Mouse (Mus musculus) lung, adult 2 months (tissue): ENCODE data around the gene Adh1. TPM values are rescaled to one million over a fixed set of nuclear protein-coding genes. Genes with fewer than 3 reads are reported as not detected.
A peak's percentile ranks its signal among the peaks of the same experiment; 100 is the strongest.

Source experiments
- DNase-seq: peaks from one replicate; pipeline ENCODE4 v3.0.0; 2022
- H3K4me1 ChIP-seq: fragments of 200-500 bp; 2 replicates; pipeline ENCODE4 v1.6.1; 2011; ENCODE audit warnings: low read length; ENCODE audit not compliant: control insufficient read depth, insufficient read depth
- H3K4me3 ChIP-seq: fragments of 200-500 bp; replicated peaks from 2 replicates; pipeline ENCODE3; 2011; ENCODE audit warnings: low read depth, mild to moderate bottlenecking, control low read depth, low read length; ENCODE audit errors: extremely low read depth
- CTCF ChIP-seq: fragments of 200-500 bp; IDR thresholded peaks from 2 replicates; pipeline ENCODE4 v1.5.1; 2011; ENCODE audit warnings: mild to moderate bottlenecking, low read length, control low read depth; ENCODE audit not compliant: insufficient read depth
- POLR2A ChIP-seq: fragments of 200-500 bp; IDR thresholded peaks from 2 replicates; pipeline ENCODE4 v1.6.1; 2011; ENCODE audit warnings: low read depth, mild to moderate bottlenecking, control low read depth, low read length, borderline replicate concordance; ENCODE audit errors: extremely low read depth
- WGBS: fragments of 180-500 bp; shearing (Covaris S2); methylation state at CpG from one replicate; pipeline ENCODE4 v1.1.7; 2018; 5-methylcytosine and 5-hydroxymethylcytosine counted together
- polyA plus RNA-seq: library from polyadenylated mRNA; depleted of rRNA; stranded (reverse); fragments of >200 nt; gene quantifications from 2 replicates; pipeline ENCODE4 v1.2.3, GENCODE M21; 2012

The Adh1 gene
- polyA plus RNA-seq, 1 experiment, result 114 TPM

DNA sequence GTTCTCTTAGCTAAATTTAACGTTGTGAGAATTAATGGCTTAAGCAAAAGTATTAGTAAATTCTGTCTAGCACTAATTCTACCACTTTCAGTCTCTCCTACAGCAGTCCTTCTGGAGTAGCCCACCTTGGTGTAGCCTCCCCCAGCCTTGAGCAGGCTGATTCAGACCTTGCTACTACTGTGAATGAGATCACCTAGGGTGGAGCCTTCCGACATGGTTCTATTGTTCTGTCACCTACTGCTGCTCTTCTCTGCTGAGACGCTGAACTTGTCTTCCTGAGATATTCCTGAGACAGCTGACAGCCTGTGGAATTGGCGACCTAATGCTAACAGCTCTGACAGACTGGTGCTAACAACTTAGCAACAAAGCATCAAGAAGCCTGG lies 43.7 kb downstream of the Adh1 start:
- DNase-seq, result no peak
- WGBS, result 27% methylated on average over 4 of the region's 4 CpGs
- peaks cover 5% of the 10 kb centered on the region for H3K4me1 ChIP-seq
- no peak overlapping the region for H3K4me3 ChIP-seq
- TF ChIP-seq POLR2A (no peak), CTCF (no peak)

GRCm38 (mm10) chr3:138305486-138306289 lies 44.9 kb downstream of the Adh1 start:
- WGBS, result 50% methylated on average over 10 of the region's 10 CpGs
- peaks cover 5% of the 10 kb centered on the region for H3K4me1 ChIP-seq

GRCm38 (mm10) chr3:138306290-138306683 lies 45.5 kb downstream of the Adh1 start:
- TF ChIP-seq POLR2A (no peak), CTCF (no peak)
- H3K4me1 ChIP-seq, result peaks cover 5% of the 10 kb centered on the region
- no peak overlapping the region for H3K4me3 ChIP-seq
- DNase-seq, result no peak
- 26% methylated on average over 8 of the region's 8 CpGs for WGBS

More at GRCm38 (mm10) chr3:138305486-138306289, 44.9 kb downstream of the Adh1 start:
- TF ChIP-seq CTCF, result no peak
- TF ChIP-seq POLR2A, result no peak
- no peak overlapping the region for H3K4me3 ChIP-seq
- no peak for DNase-seq

GRCm38 (mm10) chr3:138309910-138310309 lies 49.1 kb downstream of the Adh1 start:
- WGBS, result 75% methylated on average over 8 of the region's 8 CpGs
- DNase-seq, result no peak

DNA sequence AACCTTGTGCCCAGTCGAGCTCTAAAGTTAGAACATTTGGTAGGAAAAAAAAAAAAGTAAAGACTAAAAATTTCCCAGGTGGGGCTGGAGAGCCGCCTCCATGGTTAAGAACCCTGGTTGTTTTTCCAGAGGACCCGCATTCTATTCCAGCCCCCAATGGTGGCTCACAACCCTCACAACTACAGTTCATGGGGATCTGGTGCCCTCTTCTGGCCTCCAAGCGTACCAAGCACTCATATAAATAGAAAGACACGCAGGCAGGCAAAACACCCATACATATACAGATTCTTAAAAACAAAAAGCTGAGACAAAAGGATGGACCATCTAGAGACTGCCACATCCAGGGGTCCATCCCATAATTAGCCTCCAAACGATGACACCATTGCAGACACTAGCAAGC lies 50.2 kb downstream of the Adh1 start:
- no peak for DNase-seq
- H3K4me3 ChIP-seq, result no peak overlapping the region
- WGBS, result 84% methylated on average over 6 of the region's 6 CpGs

More at GRCm38 (mm10) chr3:138309910-138310309, 49.1 kb downstream of the Adh1 start:
- no peak overlapping the region for H3K4me3 ChIP-seq
- TF ChIP-seq CTCF, result no peak
- TF ChIP-seq POLR2A, result no peak
- peaks cover 2% of the 10 kb centered on the region for H3K4me1 ChIP-seq

DNA sequence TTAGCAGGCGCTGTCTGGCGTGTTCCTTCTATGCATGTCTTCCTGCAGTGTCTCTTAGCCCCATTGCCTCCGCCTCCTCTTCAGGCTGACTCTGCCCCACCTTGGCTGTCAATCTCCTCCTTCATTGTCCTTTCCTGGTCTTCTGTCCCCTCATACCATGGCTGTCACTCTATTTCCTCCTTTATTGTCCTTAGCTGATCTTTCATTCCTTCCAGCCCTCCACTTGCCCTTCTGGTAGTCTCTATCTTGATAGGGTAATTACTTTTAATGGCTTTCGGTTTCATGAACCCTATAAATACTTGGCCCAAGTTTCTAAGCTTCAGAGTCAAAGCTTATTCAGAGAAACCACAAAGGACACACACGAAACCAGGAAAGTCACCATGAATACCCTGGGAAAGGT lies 52.2 kb downstream of the Adh1 start, which contains the start of gene Adh6a:
Adh6a (plus strand) TSS at position 322 of the 400 bp plus-strand sequence.
- DNase-seq, result no peak
- TF ChIP-seq POLR2A, result no peak
- TF ChIP-seq CTCF, result no peak
- H3K4me3 ChIP-seq, result no peak within 1 kb of the TSS
- WGBS, result 88% methylated on average over 5 of the region's 5 CpGs
- no peaks in the 10 kb centered on the region for H3K4me1 ChIP-seq

More for the DNA sequence above, 50.2 kb downstream of the Adh1 start:
- peaks cover 2% of the 10 kb centered on the region; the same call in 1 of the 2 replicates for H3K4me1 ChIP-seq
- TF ChIP-seq POLR2A, result no peak
- peak; percentile 31; the same call in 1 of the 2 replicates for TF ChIP-seq CTCF

- H3K4me3 ChIP-seq, result no peak overlapping the region
- DNase-seq, result no peak
- no peaks in the 10 kb centered on the region for H3K4me1 ChIP-seq
- 64% methylated on average over 2 of the region's 2 CpGs for WGBS
- TF ChIP-seq POLR2A (no peak), CTCF (no peak)
These were observed 56.2 kb downstream of the Adh1 start for GRCm38 (mm10) chr3:138316908-138317472.

DNA sequence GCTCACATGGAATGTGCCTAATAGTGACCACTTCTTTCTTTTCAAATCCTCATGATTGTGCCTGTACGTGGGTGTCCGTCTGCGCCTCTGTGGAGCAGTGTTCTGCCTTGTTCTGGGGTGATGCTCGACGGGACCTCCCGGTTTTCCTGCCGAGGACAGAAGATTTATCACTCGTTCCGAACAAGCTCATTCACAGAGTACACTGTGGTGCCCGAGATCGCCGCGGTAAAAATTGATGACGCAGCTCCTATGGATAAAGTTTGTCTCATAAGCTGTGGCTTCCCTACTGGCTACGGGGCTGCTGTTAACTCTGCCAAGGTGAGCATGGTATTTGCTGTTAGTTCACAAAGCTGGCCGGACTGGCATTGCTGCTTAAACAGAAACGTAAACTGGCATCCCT lies 64.2 kb downstream of the Adh1 start:
- 91% methylated on average over 17 of the region's 17 CpGs for WGBS
- TF ChIP-seq POLR2A, result no peak
- no peak for TF ChIP-seq CTCF
- no peak overlapping the region for H3K4me3 ChIP-seq
- no peak for DNase-seq
- no peaks in the 10 kb centered on the region for H3K4me1 ChIP-seq

DNA sequence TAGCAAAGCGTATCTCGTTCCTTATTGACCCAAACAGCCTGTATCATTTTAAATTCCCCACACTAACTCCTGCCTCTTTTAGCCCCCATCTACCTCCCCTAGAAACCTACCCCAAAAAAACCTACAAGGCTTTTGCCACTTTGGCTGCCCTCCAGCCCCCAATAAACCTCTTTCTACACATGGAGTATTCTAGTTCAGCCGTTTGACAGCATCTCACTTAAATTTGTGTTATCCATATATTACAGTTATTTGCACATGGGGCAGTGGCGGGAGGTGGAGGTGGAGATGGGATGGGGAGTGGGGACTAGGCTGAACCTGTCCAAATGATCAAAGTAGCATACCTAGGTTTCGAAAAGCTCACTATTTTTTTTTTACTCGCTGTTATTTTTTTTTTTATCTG lies 64.7 kb downstream of the Adh1 start:
- H3K4me1 ChIP-seq, result no peaks in the 10 kb centered on the region
- 92% methylated on average over 6 of the region's 6 CpGs for WGBS
- no peak for TF ChIP-seq POLR2A
- no peak for TF ChIP-seq CTCF
- H3K4me3 ChIP-seq, result no peak overlapping the region
- DNase-seq, result no peak
